Mouse (Mus musculus) forebrain, embryonic 12.5 days (tissue): Measurements from ENCODE around the gene Kif16b. TPM values are rescaled to one million over a fixed set of nuclear protein-coding genes. Genes with fewer than 3 reads are reported as not detected.

Source experiments
- ATAC-seq: fragments of 200-750 bp; cut with Nextera tagmentation; 2 replicates; pipeline ENCODE4 v1.8.0; 2017; ENCODE audit warnings: moderate TSS enrichment; ENCODE audit not compliant: low FRiP score
- H3K27ac ChIP-seq: fragments of 300-500 bp; sonication (generic); 2 replicates; pipeline ENCODE4 v1.5.1; 2016; ENCODE audit warnings: mild to moderate bottlenecking
- H3K27me3 ChIP-seq: fragments of 300-500 bp; sonication (generic); 2 replicates; pipeline ENCODE4 v1.6.1; 2016; ENCODE audit warnings: mild to moderate bottlenecking
- H3K36me3 ChIP-seq: fragments of 300-500 bp; sonication (generic); replicated peaks from 2 replicates; pipeline ENCODE4 v1.6.1; 2016; ENCODE audit warnings: mild to moderate bottlenecking
- H3K4me1 ChIP-seq: fragments of 300-500 bp; sonication (generic); 2 replicates; pipeline ENCODE4 v1.6.1; 2016
- H3K4me2 ChIP-seq: fragments of 300-500 bp; sonication (generic); 2 replicates; pipeline ENCODE4 v1.6.1; 2016; ENCODE audit warnings: mild to moderate bottlenecking, moderate library complexity
- H3K4me3 ChIP-seq: fragments of 300-500 bp; sonication (generic); replicated peaks from 2 replicates; pipeline ENCODE4 v1.5.1; 2016; ENCODE audit warnings: mild to moderate bottlenecking
- H3K9ac ChIP-seq: fragments of 300-500 bp; sonication (generic); 2 replicates; pipeline ENCODE4 v1.6.1; 2016; ENCODE audit warnings: mild to moderate bottlenecking
- H3K9me3 ChIP-seq: fragments of 300-500 bp; sonication (generic); 2 replicates; pipeline ENCODE4 v1.6.1; 2016
- WGBS: fragments of 180-500 bp; shearing (Covaris S2); methylation state at CpG from one replicate; pipeline ENCODE4 v1.1.7; 2016; 5-methylcytosine and 5-hydroxymethylcytosine counted together
- polyA plus RNA-seq: library from polyadenylated mRNA; unstranded; fragments of >200 nt; fragmentation: Nextera tagmentation; extraction: Ambion mirVana; gene quantifications from 2 replicates; pipeline ENCODE4 v1.2.1, GENCODE M21; 2016

Kif16b gene
- polyA plus RNA-seq, 1 experiment from 2014 or later = 7.3 TPM

DNA sequence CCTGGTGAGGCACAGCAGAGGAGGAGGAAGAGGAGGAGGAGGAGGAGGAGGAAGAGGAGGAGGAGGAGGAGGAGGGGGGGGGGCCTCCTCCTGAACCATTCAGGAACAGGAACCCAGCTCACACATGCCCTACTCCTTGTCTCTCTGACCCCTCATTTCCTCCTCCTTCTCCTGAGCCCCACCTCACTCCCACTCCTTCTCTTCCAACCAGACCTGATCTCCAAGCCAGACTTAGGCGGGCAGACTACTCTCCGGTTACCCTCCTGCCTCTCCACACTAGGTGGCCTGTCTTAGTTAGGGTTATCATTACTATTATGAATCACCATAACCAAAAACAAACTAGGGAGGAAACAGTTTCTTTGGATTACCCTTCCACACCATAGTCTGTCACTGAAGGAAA lies 10.0 kb downstream of the Kif16b start:
- no peak overlapping the region for H3K4me2 ChIP-seq
- H3K27me3 ChIP-seq = no peaks in the 10 kb centered on the region
- H3K4me3 ChIP-seq = no peak overlapping the region
- 89% methylated on average over 2 of the region's 2 CpGs for WGBS
- H3K9ac ChIP-seq = no peak overlapping the region
- no peaks in the 10 kb centered on the region for H3K9me3 ChIP-seq
- H3K27ac ChIP-seq = no peak overlapping the region
- ATAC-seq = no peak
- H3K4me1 ChIP-seq = no peaks in the 10 kb centered on the region
- no peaks in the 10 kb centered on the region for H3K36me3 ChIP-seq

DNA sequence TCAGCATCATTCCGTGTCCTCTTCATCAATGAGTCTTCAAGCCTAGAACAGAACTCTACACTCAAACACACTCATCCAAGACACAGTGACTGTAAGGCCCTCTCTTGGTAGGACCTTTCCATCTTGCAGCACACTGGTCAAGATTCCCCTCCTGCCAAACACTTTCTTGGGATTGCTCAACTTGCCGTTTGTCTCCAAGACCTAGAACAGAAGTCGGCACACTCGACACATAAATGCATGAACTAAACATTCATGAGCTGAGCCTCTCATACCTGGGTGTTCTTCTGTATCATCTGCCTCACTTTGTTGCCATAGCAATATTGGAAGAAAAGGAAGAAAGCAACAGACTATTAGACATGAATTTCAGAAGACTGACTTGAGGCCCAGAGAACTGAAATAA lies 16.9 kb downstream of the Kif16b start:
- Histone ChIP-seq H3K9me3 (no peaks in the 10 kb centered on the region), H3K27ac (no peak overlapping the region), H3K36me3 (no peaks in the 10 kb centered on the region), H3K27me3 (no peaks in the 10 kb centered on the region), H3K4me1 (0 out of 2 replicates have a peak, but pooled peaks cover 4% of the 10 kb centered on the region), H3K4me2 (no peak overlapping the region), H3K4me3 (no peak overlapping the region), H3K9ac (no peak overlapping the region)
- WGBS = 91% methylated on average over 4 of the region's 4 CpGs
- no peak for ATAC-seq

DNA sequence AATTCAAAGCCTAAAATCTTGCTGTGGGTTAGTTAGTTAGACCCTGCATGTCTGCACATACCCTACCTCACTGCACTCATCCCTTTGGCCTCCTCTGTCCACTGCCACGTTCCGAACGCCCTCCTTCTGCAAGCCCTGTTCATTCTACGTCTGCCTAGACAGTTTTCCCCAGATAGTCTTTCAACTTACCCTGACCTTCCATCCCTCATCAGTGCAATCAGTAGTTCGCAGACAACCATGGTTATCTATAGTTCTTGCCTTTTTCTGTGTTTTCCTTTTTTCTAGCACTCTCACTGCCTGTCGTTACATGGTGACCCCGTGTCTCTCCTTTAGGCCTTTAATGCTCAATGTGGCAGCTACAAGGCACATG lies 17.7 kb downstream of the Kif16b start:
- H3K27ac ChIP-seq = no peak overlapping the region
- ATAC-seq = no peak
- H3K9me3 ChIP-seq = no peaks in the 10 kb centered on the region
- H3K4me2 ChIP-seq = no peak overlapping the region
- H3K36me3 ChIP-seq = no peaks in the 10 kb centered on the region
- WGBS = 88% methylated on average over 7 of the region's 7 CpGs
- no peaks in the 10 kb centered on the region for H3K27me3 ChIP-seq
- H3K4me1 ChIP-seq = 0 out of 2 replicates have a peak, but pooled peaks cover 4% of the 10 kb centered on the region
- no peak overlapping the region for H3K9ac ChIP-seq
- no peak overlapping the region for H3K4me3 ChIP-seq

DNA sequence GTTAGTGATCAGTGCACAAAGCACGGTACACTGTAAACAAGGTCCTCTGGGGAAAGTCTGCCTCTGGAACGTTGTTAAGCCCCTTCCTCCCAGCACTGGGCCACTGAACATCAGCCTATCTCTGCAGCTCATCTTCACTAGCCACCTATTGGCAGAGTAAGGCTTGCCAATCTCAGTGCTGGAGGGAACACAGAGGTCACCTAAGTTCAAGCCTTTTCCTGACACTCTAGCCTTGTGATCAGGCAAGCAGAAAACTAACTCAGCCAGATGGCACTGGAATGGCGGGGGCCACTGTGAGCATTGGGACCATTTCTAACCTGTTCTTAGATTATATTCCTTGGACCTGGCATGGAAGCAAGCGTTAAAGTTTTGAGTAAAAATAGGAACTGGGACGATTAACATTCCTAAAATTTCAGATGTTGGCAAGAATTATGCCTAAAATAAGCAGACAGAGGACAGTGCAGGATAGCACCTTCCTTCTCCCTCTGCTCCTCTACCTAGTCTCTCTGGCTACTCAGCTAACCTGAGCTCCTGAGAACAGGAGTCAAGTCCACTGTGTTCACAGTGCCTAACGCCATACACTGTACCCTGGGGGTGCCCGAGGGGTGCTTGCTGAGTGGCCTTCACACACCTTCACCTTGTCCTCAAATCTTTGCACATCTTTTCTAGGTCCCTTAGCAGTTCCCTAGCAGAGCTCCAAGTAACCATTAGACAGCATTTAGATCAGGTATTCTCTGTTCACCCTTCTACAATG lies 18.3 kb downstream of the Kif16b start:
- no peaks in the 10 kb centered on the region for H3K27me3 ChIP-seq
- 0 out of 2 replicates have a peak, but pooled peaks cover 4% of the 10 kb centered on the region for H3K4me1 ChIP-seq
- H3K36me3 ChIP-seq = no peaks in the 10 kb centered on the region
- H3K9ac ChIP-seq = no peak overlapping the region
- no peak overlapping the region for H3K27ac ChIP-seq
- no peak overlapping the region for H3K4me3 ChIP-seq
- H3K4me2 ChIP-seq = no peak overlapping the region
- no peak for ATAC-seq
- no peaks in the 10 kb centered on the region for H3K9me3 ChIP-seq
- 71% methylated on average over 7 of the region's 7 CpGs for WGBS

DNA sequence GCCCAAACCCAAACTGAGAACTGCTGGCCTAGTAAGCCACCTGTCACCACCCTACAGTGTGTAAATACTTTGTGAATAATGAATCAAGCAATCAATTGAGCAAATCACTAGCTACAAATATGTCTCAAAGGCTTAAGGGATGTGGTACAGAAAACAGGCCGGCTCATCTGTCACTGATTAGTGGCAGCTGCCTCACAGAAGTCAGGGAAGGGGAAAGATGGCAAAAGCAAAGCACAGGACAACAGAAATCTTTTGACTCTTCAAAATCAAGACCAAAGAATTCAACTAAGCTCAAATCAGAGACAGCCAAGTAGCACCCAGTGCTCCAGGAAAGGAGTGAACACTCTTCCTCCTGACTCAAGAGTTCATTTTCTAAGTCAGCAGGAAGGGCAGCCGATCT lies 18.9 kb downstream of the Kif16b start:
- Histone ChIP-seq H3K27me3 (no peaks in the 10 kb centered on the region), H3K4me1 (0 out of 2 replicates have a peak, but pooled peaks cover 4% of the 10 kb centered on the region), H3K9me3 (no peaks in the 10 kb centered on the region), H3K4me2 (no peak overlapping the region), H3K36me3 (no peaks in the 10 kb centered on the region), H3K4me3 (no peak overlapping the region), H3K27ac (no peak overlapping the region), H3K9ac (no peak overlapping the region)
- WGBS = 75% methylated on average over 2 of the region's 2 CpGs
- ATAC-seq = no peak

DNA sequence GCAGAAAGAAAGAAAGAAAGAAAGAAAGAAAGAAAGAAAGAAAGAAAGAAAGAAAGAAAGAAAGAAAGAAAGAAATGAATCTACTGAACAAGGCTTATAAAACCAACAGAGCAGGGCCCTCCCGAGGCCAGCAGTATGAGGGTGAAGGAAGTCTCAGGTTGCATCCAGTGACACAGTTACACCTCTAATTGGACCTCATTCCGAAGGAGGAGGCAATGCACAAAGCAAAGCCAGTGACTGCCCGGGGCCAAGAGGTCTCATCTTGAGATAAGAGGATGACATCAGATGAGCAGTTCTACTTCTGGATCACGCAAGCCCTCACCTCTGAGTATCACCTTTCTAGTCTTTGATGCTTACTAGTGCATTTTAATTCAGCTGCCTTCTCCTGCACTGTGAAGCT lies 20.2 kb downstream of the Kif16b start:
- no peak overlapping the region for H3K9ac ChIP-seq
- H3K9me3 ChIP-seq = no peaks in the 10 kb centered on the region
- no peak overlapping the region for H3K27ac ChIP-seq
- no peaks in the 10 kb centered on the region for H3K27me3 ChIP-seq
- 56% methylated on average over 4 of the region's 4 CpGs for WGBS
- H3K4me2 ChIP-seq = no peak overlapping the region
- no peak for ATAC-seq
- no peak overlapping the region for H3K4me3 ChIP-seq
- 0 out of 2 replicates have a peak, but pooled peaks cover 4% of the 10 kb centered on the region for H3K4me1 ChIP-seq
- no peaks in the 10 kb centered on the region for H3K36me3 ChIP-seq

DNA sequence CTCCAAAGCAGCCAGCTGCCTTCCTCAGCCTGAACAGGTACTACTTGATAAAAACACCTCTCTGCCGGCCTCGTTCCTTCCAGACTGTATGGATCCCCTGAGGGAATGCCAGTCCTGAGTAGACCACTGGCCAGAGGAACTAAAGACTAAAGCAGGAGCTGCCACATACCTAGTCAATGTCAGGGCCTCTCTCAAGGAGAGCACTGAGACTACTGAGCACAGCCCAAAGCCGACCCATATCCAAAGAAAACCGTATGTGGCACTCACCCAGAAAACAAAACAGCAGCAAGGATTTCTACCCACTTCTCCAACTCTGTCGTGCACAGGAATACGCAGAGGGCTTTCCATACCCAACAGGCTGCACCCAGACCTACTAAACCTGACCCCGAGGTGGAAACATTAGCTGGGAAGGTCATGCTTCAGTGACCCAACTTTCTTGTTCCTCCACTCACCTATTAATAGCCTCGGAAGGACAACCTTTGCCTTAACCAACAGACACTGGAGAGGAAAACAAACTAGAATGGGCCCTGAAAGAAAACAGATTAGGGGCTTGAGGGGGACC lies 22.0 kb downstream of the Kif16b start:
- no peak for ATAC-seq
- no peaks in the 10 kb centered on the region for H3K27me3 ChIP-seq
- no peak overlapping the region for H3K9ac ChIP-seq
- WGBS = 74% methylated on average over 8 of the region's 8 CpGs
- 0 out of 2 replicates have a peak, but pooled peaks cover 4% of the 10 kb centered on the region for H3K4me1 ChIP-seq
- H3K27ac ChIP-seq = no peak overlapping the region
- H3K36me3 ChIP-seq = no peaks in the 10 kb centered on the region
- H3K4me2 ChIP-seq = no peak overlapping the region
- H3K4me3 ChIP-seq = no peak overlapping the region
- H3K9me3 ChIP-seq = no peaks in the 10 kb centered on the region

DNA sequence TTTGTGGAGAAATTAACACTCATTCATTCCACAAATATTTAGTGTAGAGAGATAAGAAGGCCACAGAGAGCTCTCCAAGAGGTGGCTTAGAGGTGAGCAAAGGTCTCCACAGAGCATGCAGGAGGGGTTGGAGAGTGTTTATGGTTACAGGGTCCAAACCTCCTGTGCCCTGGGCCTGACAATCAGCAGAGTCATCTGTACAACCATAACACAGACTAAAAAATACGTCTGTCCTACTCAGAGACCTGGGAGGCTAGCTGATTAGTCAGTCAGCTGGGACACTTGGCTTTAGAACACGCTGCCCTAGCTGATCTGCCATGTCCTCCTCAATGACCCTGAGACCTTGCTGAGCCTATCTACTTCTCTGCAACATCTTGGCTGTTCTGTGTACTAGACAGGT lies 24.7 kb downstream of the Kif16b start:
- no peaks in the 10 kb centered on the region for H3K4me1 ChIP-seq
- no peak overlapping the region for H3K4me3 ChIP-seq
- H3K36me3 ChIP-seq = no peaks in the 10 kb centered on the region
- H3K27ac ChIP-seq = no peak overlapping the region
- WGBS = 86% methylated on average over 2 of the region's 2 CpGs
- H3K9me3 ChIP-seq = no peaks in the 10 kb centered on the region
- no peak overlapping the region for H3K9ac ChIP-seq
- no peak for ATAC-seq
- H3K4me2 ChIP-seq = no peak overlapping the region
- no peaks in the 10 kb centered on the region for H3K27me3 ChIP-seq

DNA sequence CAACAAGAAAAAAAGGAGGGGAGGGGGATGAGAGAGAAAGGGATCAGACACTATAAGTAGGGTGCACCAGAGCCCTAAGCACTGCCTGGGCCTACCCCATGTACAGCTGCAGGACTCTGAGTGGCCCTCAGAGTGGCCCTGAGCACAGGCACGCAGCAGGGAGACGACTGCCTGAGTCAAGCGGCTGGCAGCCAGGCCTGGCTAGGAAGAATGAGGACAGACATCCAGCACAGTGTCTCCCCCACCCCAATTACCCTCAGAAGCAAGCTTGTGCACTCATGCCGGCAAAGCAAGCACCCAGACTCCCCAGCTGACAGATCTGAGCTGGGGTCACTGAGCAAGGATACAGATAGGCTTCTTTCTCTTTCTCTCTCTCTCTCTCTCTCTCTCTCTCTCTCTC lies 25.4 kb downstream of the Kif16b start:
- ATAC-seq = no peak
- 64% methylated on average over 4 of the region's 4 CpGs for WGBS
- H3K9ac ChIP-seq = no peak overlapping the region
- no peaks in the 10 kb centered on the region for H3K4me1 ChIP-seq
- no peak overlapping the region for H3K4me2 ChIP-seq
- no peak overlapping the region for H3K4me3 ChIP-seq
- no peaks in the 10 kb centered on the region for H3K27me3 ChIP-seq
- no peaks in the 10 kb centered on the region for H3K36me3 ChIP-seq
- no peaks in the 10 kb centered on the region for H3K9me3 ChIP-seq
- H3K27ac ChIP-seq = no peak overlapping the region

DNA sequence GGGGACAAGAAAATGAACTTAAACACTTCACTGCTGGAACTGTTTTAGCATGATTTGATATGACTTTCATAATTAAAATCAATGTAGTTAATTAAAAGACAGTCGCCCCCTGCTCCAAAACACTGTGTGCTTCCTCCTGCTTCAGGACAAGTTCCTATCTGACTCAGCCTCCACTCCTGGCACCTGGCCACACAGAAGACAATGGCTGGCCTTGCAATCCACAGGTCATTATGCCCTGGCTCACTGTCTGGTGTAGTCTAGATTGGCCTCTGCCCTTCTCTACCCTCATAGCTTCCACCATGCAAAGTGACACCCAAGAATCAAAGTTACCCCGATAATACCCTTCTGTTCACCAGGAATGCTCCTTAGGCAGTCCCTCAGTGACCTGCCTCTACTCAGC lies 26.8 kb downstream of the Kif16b start:
- H3K4me2 ChIP-seq = no peak overlapping the region
- no peaks in the 10 kb centered on the region for H3K36me3 ChIP-seq
- no peak overlapping the region for H3K4me3 ChIP-seq
- H3K9ac ChIP-seq = no peak overlapping the region
- ATAC-seq = no peak
- no peaks in the 10 kb centered on the region for H3K9me3 ChIP-seq
- H3K27ac ChIP-seq = no peak overlapping the region
- no peaks in the 10 kb centered on the region for H3K4me1 ChIP-seq
- 92% methylated on average over 2 of the region's 2 CpGs for WGBS
- H3K27me3 ChIP-seq = no peaks in the 10 kb centered on the region

DNA sequence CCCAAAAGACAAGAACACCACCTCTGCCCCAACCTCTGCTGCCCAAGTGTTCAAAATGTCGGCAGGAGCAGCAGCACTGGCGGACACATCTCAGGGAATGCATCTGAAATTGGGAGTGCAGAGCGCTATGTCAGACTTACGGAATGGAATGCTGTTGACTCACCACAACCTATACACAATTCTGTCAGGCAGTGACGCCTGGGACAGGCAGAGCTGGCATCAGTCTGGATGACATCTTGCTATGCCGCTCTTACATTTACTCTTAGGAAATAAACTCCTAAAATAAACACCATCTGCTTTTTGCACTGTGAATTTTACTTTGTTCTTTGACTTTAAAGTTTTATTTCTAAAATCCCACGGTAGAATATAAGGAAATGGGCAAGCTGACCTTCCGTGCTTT lies 31.3 kb downstream of the Kif16b start:
- H3K4me3 ChIP-seq = no peak overlapping the region
- H3K4me1 ChIP-seq = no peaks in the 10 kb centered on the region
- H3K4me2 ChIP-seq = no peak overlapping the region
- H3K27ac ChIP-seq = no peak overlapping the region
- no peaks in the 10 kb centered on the region for H3K27me3 ChIP-seq
- no peaks in the 10 kb centered on the region for H3K36me3 ChIP-seq
- no peak for ATAC-seq
- no peaks in the 10 kb centered on the region for H3K9me3 ChIP-seq
- WGBS = 94% methylated on average over 8 of the region's 8 CpGs
- H3K9ac ChIP-seq = no peak overlapping the region

DNA sequence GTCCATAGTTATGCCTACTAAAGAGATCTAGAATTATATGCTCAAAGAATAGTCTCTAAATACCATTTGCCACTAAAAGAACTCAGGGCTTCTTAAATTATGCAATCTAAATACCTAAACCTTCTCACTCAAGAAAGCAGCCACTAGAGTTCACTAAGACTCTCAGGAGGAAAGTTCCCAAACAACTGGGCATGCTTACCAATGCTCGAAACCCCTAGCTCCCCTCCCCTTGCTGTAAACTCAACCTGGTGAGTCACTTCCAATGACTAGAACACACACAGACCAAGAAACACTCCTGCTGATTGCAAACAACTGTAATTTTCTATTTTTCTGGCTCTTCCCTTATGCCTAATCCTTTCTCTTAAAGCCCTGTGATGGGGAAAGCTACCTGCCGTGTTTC lies 33.9 kb downstream of the Kif16b start:
- H3K4me3 ChIP-seq = no peak overlapping the region
- ATAC-seq = no peak
- WGBS = 92% methylated on average over 2 of the region's 2 CpGs
- no peak overlapping the region for H3K9ac ChIP-seq
- no peaks in the 10 kb centered on the region; the same call in 1 of the 2 replicates for H3K36me3 ChIP-seq
- no peak overlapping the region for H3K4me2 ChIP-seq
- no peaks in the 10 kb centered on the region for H3K27me3 ChIP-seq
- no peaks in the 10 kb centered on the region for H3K4me1 ChIP-seq
- no peak overlapping the region for H3K27ac ChIP-seq
- H3K9me3 ChIP-seq = no peaks in the 10 kb centered on the region

DNA sequence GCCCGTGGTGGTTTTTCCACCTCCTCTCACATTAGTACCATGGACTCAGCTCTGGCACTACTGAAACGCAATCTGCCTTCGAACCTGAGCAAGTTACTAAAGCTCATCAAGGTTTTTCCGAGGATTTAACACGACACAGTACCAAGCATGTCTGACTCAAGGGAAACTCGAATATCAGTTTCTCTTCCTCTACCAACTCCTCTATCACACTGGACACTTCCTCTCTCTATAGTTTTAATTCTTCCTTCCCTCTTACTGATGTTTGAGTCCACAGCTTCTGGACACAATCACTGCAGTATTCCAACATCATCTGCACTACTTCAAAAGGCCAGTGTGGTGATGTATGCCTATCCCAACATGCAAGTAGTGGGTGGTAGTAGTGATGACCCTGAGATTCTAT lies 40.3 kb downstream of the Kif16b start:
- ATAC-seq = no peak
- no peak overlapping the region for H3K27ac ChIP-seq
- H3K9me3 ChIP-seq = no peaks in the 10 kb centered on the region
- no peak overlapping the region for H3K4me3 ChIP-seq
- H3K27me3 ChIP-seq = no peaks in the 10 kb centered on the region
- no peak overlapping the region for H3K9ac ChIP-seq
- no peaks in the 10 kb centered on the region; the same call in 1 of the 2 replicates for H3K36me3 ChIP-seq
- H3K4me1 ChIP-seq = no peaks in the 10 kb centered on the region
- no peak overlapping the region for H3K4me2 ChIP-seq
- WGBS = 83% methylated on average over 6 of the region's 6 CpGs
